Mouse (Mus musculus) cortical plate, adult 2 months (tissue): ENCODE measurements around the gene Ogt. TPM values are rescaled to one million over a fixed set of nuclear protein-coding genes. Genes with fewer than 3 reads are reported as not detected.

Source experiments
- H3K27ac ChIP-seq: fragments of 200-500 bp; 2 replicates; pipeline ENCODE4 v1.5.1; 2012; ENCODE audit warnings: low read length, control low read depth, inconsistent platforms; ENCODE audit not compliant: insufficient read depth
- H3K4me1 ChIP-seq: fragments of 200-500 bp; 2 replicates; pipeline ENCODE4 v1.6.1; 2011; ENCODE audit warnings: low read length; ENCODE audit not compliant: control insufficient read depth, insufficient read depth
- H3K4me3 ChIP-seq: fragments of 200-500 bp; 2 replicates; pipeline ENCODE4 v1.5.1; 2011; ENCODE audit warnings: mild to moderate bottlenecking, low read length, control low read depth; ENCODE audit not compliant: insufficient read depth
- CTCF ChIP-seq: fragments of 200-500 bp; IDR thresholded peaks from 2 replicates; pipeline ENCODE4 v1.5.1; 2011; ENCODE audit warnings: mild to moderate bottlenecking, control low read depth, low read length; ENCODE audit not compliant: insufficient read depth; ENCODE audit errors: extremely low read depth
- POLR2A ChIP-seq: fragments of 200-500 bp; IDR thresholded peaks from 2 replicates; pipeline ENCODE4 v1.6.1; 2011; ENCODE audit warnings: mild to moderate bottlenecking, low read length, control low read depth; ENCODE audit not compliant: insufficient read depth; ENCODE audit errors: extremely low read depth
- polyA plus RNA-seq: library from polyadenylated mRNA; depleted of rRNA; stranded (reverse); fragments of >200 nt; gene quantifications from 2 replicates; pipeline ENCODE4 v1.2.3, GENCODE M21; 2012; rRNA removed

Gene Ogt
- polyA plus RNA-seq, 1 experiment = 301 TPM

DNA sequence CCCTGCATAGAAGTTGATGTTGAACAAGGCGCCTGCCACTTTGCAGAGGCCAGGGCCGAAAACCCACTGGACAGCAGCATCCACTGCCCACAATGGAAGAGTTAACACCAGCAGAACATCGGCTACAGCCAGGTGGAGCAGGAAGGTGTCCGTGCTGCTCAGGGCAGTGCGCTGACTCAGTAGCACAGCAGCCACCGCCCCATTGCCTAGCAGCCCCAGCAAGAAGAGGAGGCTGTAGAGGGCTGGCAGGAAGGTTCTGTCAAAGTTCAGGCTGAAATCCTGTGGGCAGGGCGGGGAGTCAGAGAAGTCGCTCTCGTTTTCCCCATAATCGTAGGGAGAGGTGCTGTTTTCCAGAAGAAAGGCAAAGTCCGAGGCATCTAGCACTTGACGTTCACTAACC lies 92.8 kb downstream of the Ogt start:
- H3K27ac ChIP-seq = no peak overlapping the region
- TF ChIP-seq POLR2A = no peak
- H3K4me3 ChIP-seq = no peak overlapping the region
- H3K4me1 ChIP-seq = no peaks in the 10 kb centered on the region

DNA sequence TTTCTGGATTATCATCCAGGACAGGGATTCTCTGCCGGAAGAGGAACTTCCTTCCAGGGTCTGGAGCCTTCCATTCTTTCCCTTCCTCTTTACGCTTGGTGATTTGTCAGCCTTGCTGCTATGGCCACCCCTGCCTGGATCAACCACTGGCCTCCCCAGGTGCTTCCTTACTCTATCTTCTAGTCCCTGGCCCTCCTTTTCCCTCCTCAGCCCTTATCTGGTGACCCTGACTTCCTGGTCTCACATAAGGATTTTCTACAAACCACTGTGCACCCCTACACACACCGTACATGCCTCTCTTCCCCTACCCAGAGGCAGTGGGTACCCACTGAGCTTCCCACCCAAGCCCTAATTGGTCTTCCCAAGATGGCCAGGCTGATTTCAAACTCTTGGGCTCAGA lies 93.4 kb downstream of the Ogt start:
- no peaks in the 10 kb centered on the region for H3K4me1 ChIP-seq
- no peak for TF ChIP-seq CTCF
- no peak for TF ChIP-seq POLR2A
- no peak overlapping the region for H3K27ac ChIP-seq
- H3K4me3 ChIP-seq = no peak overlapping the region

- Histone ChIP-seq H3K4me1 (no peaks in the 10 kb centered on the region), H3K27ac (no peak within 1 kb of the TSS), H3K4me3 (no peak within 1 kb of the TSS)
- TF ChIP-seq POLR2A (no peak), CTCF (no peak)
These were observed 94.0 kb downstream of the Ogt start, which contains the start of gene Cxcr3 for GRCm38 (mm10) chrX:101733828-101734319. TSS of gene Cxcr3 (minus strand) at chrX:101734269.

Other genes with a start within 250 kb of the Ogt start
- 177 and 193 TPM in 2 replicates for gene Zmym3, start 219.2 kb upstream of the Ogt start, polyA plus RNA-seq
- 112 and 117 TPM in 2 replicates for gene Nono, start 210.7 kb upstream of the Ogt start, polyA plus RNA-seq
- gene Itgb1bp2, start 191.0 kb upstream of the Ogt start, polyA plus RNA-seq = 1.8 and 1.9 TPM in 2 replicates
- 34.1 and 39.3 TPM in 2 replicates for gene Taf1, start 107.3 kb upstream of the Ogt start, polyA plus RNA-seq
- gene Cxcr3, start 94.2 kb downstream of the Ogt start, polyA plus RNA-seq = 0.13 TPM in 2 replicates
- 0.17 and 0.21 TPM in 2 replicates for gene Gm4779, start 154.4 kb downstream of the Ogt start, polyA plus RNA-seq
- not detected in 2 replicates for gene 8030474K03Rik, start 154.6 kb downstream of the Ogt start, polyA plus RNA-seq
- gene Nhsl2, start 209.3 kb downstream of the Ogt start, polyA plus RNA-seq = 9.9 and 10.5 TPM in 2 replicates